Mouse (Mus musculus) C2C12 (cell line): ENCODE results near the gene D1Pas1.

Experiments used
- CTCF ChIP-seq: IDR thresholded peaks from one replicate; pipeline ENCODE4 v1.5.1; 2011; ENCODE audit not compliant: control insufficient read depth, insufficient read depth, insufficient read length
- MYOG ChIP-seq: IDR thresholded peaks from one replicate; pipeline ENCODE4 v1.6.1; 2011; ENCODE audit not compliant: control insufficient read depth, insufficient read length; ENCODE audit errors: extremely low read depth
- USF1 ChIP-seq: IDR thresholded peaks from one replicate; pipeline ENCODE4 v1.6.1; 2011; ENCODE audit warnings: low read depth, mild to moderate bottlenecking, control low read depth, moderate library complexity

DNA sequence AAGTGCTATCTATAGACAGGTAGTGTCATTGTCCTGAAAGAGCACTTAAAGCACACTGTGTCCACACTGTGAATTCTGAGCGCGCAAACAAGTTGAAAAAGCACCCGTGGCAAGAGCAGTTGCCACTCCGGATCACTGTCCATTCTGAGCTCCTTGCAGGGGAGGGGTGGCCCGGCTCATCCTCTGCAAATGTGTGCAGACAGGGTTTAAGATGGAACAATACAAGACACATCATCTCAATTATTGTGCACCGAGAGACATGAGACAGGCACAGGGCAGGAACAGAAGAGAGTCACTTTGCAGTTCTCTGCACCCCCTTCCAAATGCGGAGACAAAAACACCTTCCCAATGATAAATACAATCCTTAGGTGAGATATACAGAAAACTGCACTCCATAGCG is 19.3 kb downstream of the D1Pas1 start:
- TF ChIP-seq USF1 (no peak), CTCF (no peak), MYOG (no peak)
